Mouse (Mus musculus): Measurements from ENCODE around the gene Ace2.

Ace2 gene

GRCm38 (mm10) chrX:164139032-164139431 is at the start of gene Ace2:
Ace2 (plus strand) TSS chrX:164139332.
- no peak for DNase-seq (ENCODE audit: low read depth)

- no peak for DNase-seq (ENCODE audit: low read depth)
These were observed 49.2 kb upstream of the Ace2 start for GRCm38 (mm10) chrX:164089916-164090315.

GRCm38 (mm10) chrX:164092300-164093169 is 46.6 kb upstream of the Ace2 start:
- no peak for DNase-seq (ENCODE audit: low read depth)

- no peak for DNase-seq (ENCODE audit: low read depth)
These were observed 45.7 kb upstream of the Ace2 start for GRCm38 (mm10) chrX:164093435-164093834.

- DNase-seq (ENCODE audit: low read depth): no peak
These were observed 43.3 kb upstream of the Ace2 start for GRCm38 (mm10) chrX:164095838-164096237.

- no peak for DNase-seq (ENCODE audit: low read depth)
These were observed 37.6 kb upstream of the Ace2 start for GRCm38 (mm10) chrX:164101483-164101882.

GRCm38 (mm10) chrX:164102198-164102597 is 36.9 kb upstream of the Ace2 start:
- no peak for DNase-seq (ENCODE audit: low read depth)

- no peak for DNase-seq (ENCODE audit: low read depth)
These were observed 36.5 kb upstream of the Ace2 start for GRCm38 (mm10) chrX:164102656-164103055.

- DNase-seq (ENCODE audit: low read depth): no peak
These were observed 28.0 kb upstream of the Ace2 start for GRCm38 (mm10) chrX:164111146-164111545.

- no peak for DNase-seq (ENCODE audit: low read depth)
These were observed 25.4 kb upstream of the Ace2 start for GRCm38 (mm10) chrX:164113744-164114143.

- no peak for DNase-seq (ENCODE audit: low read depth)
These were observed 15.2 kb upstream of the Ace2 start for GRCm38 (mm10) chrX:164123942-164124341.

- no peak for DNase-seq (ENCODE audit: low read depth)
These were observed 5.6 kb upstream of the Ace2 start for GRCm38 (mm10) chrX:164133531-164133930.

- DNase-seq (ENCODE audit: low read depth): no peak
These were observed 3.8 kb upstream of the Ace2 start for GRCm38 (mm10) chrX:164135304-164135818.

- no peak for DNase-seq (ENCODE audit: low read depth)
These were observed 6.5 kb downstream of the Ace2 start for GRCm38 (mm10) chrX:164145463-164146250.

GRCm38 (mm10) chrX:164152703-164153102 is 13.6 kb downstream of the Ace2 start:
- DNase-seq (ENCODE audit: low read depth): no peak

GRCm38 (mm10) chrX:164153606-164154005 is 14.5 kb downstream of the Ace2 start:
- no peak for DNase-seq (ENCODE audit: low read depth)

- no peak for DNase-seq (ENCODE audit: low read depth)
These were observed 15.5 kb downstream of the Ace2 start for GRCm38 (mm10) chrX:164154594-164154993.

- no peak for DNase-seq (ENCODE audit: low read depth)
These were observed 25.5 kb downstream of the Ace2 start for GRCm38 (mm10) chrX:164164681-164165080.

GRCm38 (mm10) chrX:164171034-164171433 is 31.9 kb downstream of the Ace2 start:
- no peak for DNase-seq (ENCODE audit: low read depth)

GRCm38 (mm10) chrX:164173880-164174279 is 34.7 kb downstream of the Ace2 start:
- no peak for DNase-seq (ENCODE audit: low read depth)

GRCm38 (mm10) chrX:164175311-164175710 is 36.2 kb downstream of the Ace2 start:
- no peak for DNase-seq (ENCODE audit: low read depth)

- DNase-seq (ENCODE audit: low read depth): no peak
These were observed 36.6 kb downstream of the Ace2 start for GRCm38 (mm10) chrX:164175780-164176179.

- DNase-seq (ENCODE audit: low read depth): no peak
These were observed 39.7 kb downstream of the Ace2 start for GRCm38 (mm10) chrX:164178856-164179255.
